In the genomic region with DNA sequence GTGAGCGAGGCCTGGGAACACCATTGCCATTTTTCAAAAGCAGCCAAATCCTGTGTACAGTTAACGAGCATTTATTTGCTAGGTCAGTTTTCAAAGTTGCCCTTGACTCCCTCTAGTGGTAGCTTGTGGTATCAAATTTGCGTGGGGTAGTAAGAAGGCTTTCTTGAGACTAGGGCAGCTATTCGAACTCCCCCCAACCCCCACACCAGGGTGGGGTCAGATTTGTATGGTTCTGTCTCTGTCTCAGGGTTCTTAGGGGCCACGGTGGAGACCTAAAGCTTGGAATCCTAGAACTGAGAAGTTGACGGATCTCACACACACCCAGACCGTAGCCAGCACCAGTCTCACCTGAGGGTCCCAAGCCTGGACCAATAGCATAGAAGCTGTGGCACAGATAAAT, we compare ENCODE assay signal across 7 mouse cellular contexts. TPM values are rescaled to one million over a fixed set of nuclear protein-coding genes. Genes with fewer than 3 reads are reported as not detected.
DNase-seq lines count a peak whose midpoint lies in the region; ATAC-seq and TF ChIP-seq lines count a peak whose summit lies in the region.

No protein-coding gene starts in this region.

- WGBS in embryonic facial prominence, embryonic 11.5 days: 21% methylated on average over 7 of the region's 7 CpGs
- WGBS in hindbrain, embryonic 14.5 days: 17% methylated on average over 7 of the region's 7 CpGs
- WGBS in lung, postnatal 0 days: 14% methylated on average over 7 of the region's 7 CpGs

- ATAC-seq in G1E (ENCODE audit: extremely low read depth, insufficient number of reproducible peaks, low FRiP score, poor library complexity, severe bottlenecking): peak; percentile 15; the same call in 1 of the 2 replicates
- ATAC-seq in embryonic facial prominence, embryonic 11.5 days (replicated peaks; ENCODE audit: insufficient number of reproducible peaks, low FRiP score, low TSS enrichment, low read depth): peak; percentile 41
- peak; percentile 40; the same call in 1 of the 2 replicates for ATAC-seq in hindbrain, embryonic 14.5 days (ENCODE audit: low FRiP score)
- peak; percentile 43 for ATAC-seq in lung, postnatal 0 days

- no peak overlapping the region for H3K4me2 ChIP-seq in embryonic facial prominence, embryonic 11.5 days (ENCODE audit: low read depth, low read length)
- H3K4me2 ChIP-seq in hindbrain, embryonic 14.5 days (replicated peaks): no peak overlapping the region
- H3K4me2 ChIP-seq in lung, postnatal 0 days (replicated peaks; ENCODE audit: low read depth, low read length): no peak overlapping the region

- H3K9me3 ChIP-seq in G1E (replicated peaks): no peaks in the 10 kb centered on the region
- no peaks in the 10 kb centered on the region for H3K9me3 ChIP-seq in embryonic facial prominence, embryonic 11.5 days (replicated peaks; ENCODE audit: control insufficient read depth, low read length)
- peaks cover 4% of the 10 kb centered on the region; the same call in 1 of the 2 replicates for H3K9me3 ChIP-seq in hindbrain, embryonic 14.5 days (ENCODE audit: control insufficient read depth, low read length)
- H3K9me3 ChIP-seq in lung, postnatal 0 days (ENCODE audit: low read length): no peaks in the 10 kb centered on the region

- H3K4me3 ChIP-seq in G1E (ENCODE audit: low read depth, low read length): no peak overlapping the region
- no peak overlapping the region for H3K4me3 ChIP-seq in embryonic facial prominence, embryonic 11.5 days (ENCODE audit: low read depth, low read length)
- H3K4me3 ChIP-seq in hindbrain, embryonic 14.5 days (replicated peaks; ENCODE audit: low read length): no peak overlapping the region
- no peak overlapping the region for H3K4me3 ChIP-seq in lung, postnatal 0 days (ENCODE audit: low read depth, low read length)

- H3K9ac ChIP-seq in embryonic facial prominence, embryonic 11.5 days (replicated peaks; ENCODE audit: low read length): no peak overlapping the region
- no peak overlapping the region for H3K9ac ChIP-seq in hindbrain, embryonic 14.5 days
- H3K9ac ChIP-seq in lung, postnatal 0 days (replicated peaks; ENCODE audit: low read depth): no peak overlapping the region

- TF ChIP-seq CTCF in G1E (IDR thresholded peaks at IDR 0.05; ENCODE audit: low read depth, low read length): peak; percentile 71
- peak; percentile 89 for TF ChIP-seq CTCF in lung, postnatal 0 days (IDR thresholded peaks at IDR 0.05)

- TF ChIP-seq EP300 in lung, postnatal 0 days (IDR thresholded peaks at IDR 0.05): no peak

- H3K4me1 ChIP-seq in G1E (ENCODE audit: insufficient read depth, low read depth, low read length): peaks cover 5% of the 10 kb centered on the region
- H3K4me1 ChIP-seq in embryonic facial prominence, embryonic 11.5 days (ENCODE audit: control insufficient read depth, insufficient read depth, low read length): no peaks in the 10 kb centered on the region
- H3K4me1 ChIP-seq in hindbrain, embryonic 14.5 days (replicated peaks; ENCODE audit: control insufficient read depth, insufficient read depth, low read length): no peaks in the 10 kb centered on the region
- no peaks in the 10 kb centered on the region for H3K4me1 ChIP-seq in lung, postnatal 0 days (ENCODE audit: insufficient read depth, low read depth, low read length)

- H3K27ac ChIP-seq in embryonic facial prominence, embryonic 11.5 days (replicated peaks; ENCODE audit: low read depth, low read length): no peak overlapping the region
- no peak overlapping the region for H3K27ac ChIP-seq in hindbrain, embryonic 14.5 days
- no peak overlapping the region for H3K27ac ChIP-seq in lung, postnatal 0 days (ENCODE audit: low read length)

- DNase-seq in G1E (ENCODE audit: low spot score): peak; percentile 48
- peak; percentile 29 for DNase-seq in adrenal gland, postnatal 25 days
- peak; percentile 90 for DNase-seq in embryonic facial prominence, embryonic 11.5 days (ENCODE audit: low spot score)
- peak; percentile 94 for DNase-seq in hindbrain, embryonic 14.5 days (ENCODE audit: low spot score)
- DNase-seq in layer of hippocampus, postnatal 10 days (ENCODE audit: low spot score in 2 of 2): peak; percentile 76 to 81
- peak; percentile 78 for DNase-seq in lung, postnatal 0 days (ENCODE audit: low spot score)
- peak; percentile 76 to 78 for DNase-seq in right cerebral cortex, postnatal 10 days (ENCODE audit: low spot score in 2 of 2)

- H3K27me3 ChIP-seq in G1E (ENCODE audit: insufficient read depth, low read length): no peaks in the 10 kb centered on the region
- H3K27me3 ChIP-seq in embryonic facial prominence, embryonic 11.5 days (ENCODE audit: control insufficient read depth, insufficient read depth, low read length): no peaks in the 10 kb centered on the region
- H3K27me3 ChIP-seq in hindbrain, embryonic 14.5 days (ENCODE audit: control insufficient read depth, insufficient read depth, low read length): no peaks in the 10 kb centered on the region
- H3K27me3 ChIP-seq in lung, postnatal 0 days (replicated peaks; ENCODE audit: insufficient read depth, low read length): no peaks in the 10 kb centered on the region

- H3K36me3 ChIP-seq in G1E (replicated peaks): peaks cover 73% of the 10 kb centered on the region
- no peaks in the 10 kb centered on the region for H3K36me3 ChIP-seq in embryonic facial prominence, embryonic 11.5 days (replicated peaks; ENCODE audit: control insufficient read depth, insufficient read depth, low read depth, low read length)
- H3K36me3 ChIP-seq in hindbrain, embryonic 14.5 days (replicated peaks; ENCODE audit: control insufficient read depth, insufficient read depth): no peaks in the 10 kb centered on the region; the same call in 1 of the 2 replicates
- no peaks in the 10 kb centered on the region for H3K36me3 ChIP-seq in lung, postnatal 0 days (ENCODE audit: insufficient read depth, low read length)

RNA-seq across cellular contexts. Expression of a gene that starts 18.7 kb away (rescaled TPM):
- 44.0 and 47.2 TPM in 2 replicates for total RNA-seq in G1E (2014; fragmentation: Nextera tagmentation)
- total RNA-seq in G1E (2017): 61.2 and 67.0 TPM in 2 replicates
- 4.9 and 12.1 TPM in 2 replicates for polyA plus RNA-seq in G1E (2012)
- 37.6 and 41.9 TPM in 2 replicates for total RNA-seq in adrenal gland, postnatal 25 days (2021)
- 4.9 and 6.9 TPM in 2 replicates for polyA plus RNA-seq in embryonic facial prominence, embryonic 11.5 days (2014; fragmentation: Nextera tagmentation; extraction: Ambion mirVana)
- 14.8 and 16.0 TPM in 2 replicates for polyA plus RNA-seq in hindbrain, embryonic 14.5 days (2014; fragmentation: Nextera tagmentation; extraction: Ambion mirVana)
- 10 to 100 TPM in 1 of 2 experiments, 1 to 10 TPM in 1; 8.8 to 10.5 TPM for total RNA-seq in layer of hippocampus, postnatal 10 days (2021)
- 57.8 and 61.1 TPM in 2 replicates for polyA plus RNA-seq in lung, postnatal 0 days (2015; fragmentation: Nextera tagmentation; extraction: Ambion mirVana)

RNA-seq across cellular contexts. Expression of a gene that starts 53.1 kb away (rescaled TPM):
- total RNA-seq in G1E (2014; fragmentation: Nextera tagmentation) (9.6 and 12.5 TPM in 2 replicates), G1E (2017) (9.2 and 9.7 TPM in 2 replicates)
- polyA plus RNA-seq in G1E (2012): 18.2 and 21.9 TPM in 2 replicates
- total RNA-seq in adrenal gland, postnatal 25 days (2021): 25.6 and 27.6 TPM in 2 replicates
- 19.0 and 21.0 TPM in 2 replicates for polyA plus RNA-seq in embryonic facial prominence, embryonic 11.5 days (2014; fragmentation: Nextera tagmentation; extraction: Ambion mirVana)
- 57.2 and 59.2 TPM in 2 replicates for polyA plus RNA-seq in hindbrain, embryonic 14.5 days (2014; fragmentation: Nextera tagmentation; extraction: Ambion mirVana)
- total RNA-seq in layer of hippocampus, postnatal 10 days (2021): 100 to 1,000 TPM; 103 to 117 TPM
- 29.2 and 29.6 TPM in 2 replicates for polyA plus RNA-seq in lung, postnatal 0 days (2015; fragmentation: Nextera tagmentation; extraction: Ambion mirVana)

Comparison
In these comparisons a context has a peak if more than half of its experiments do, and no peak if none do; other contexts are left out.
1. DNase-seq: peak in every context shown above with its lines; median percentile 94 in hindbrain, embryonic 14.5 days; 90 in embryonic facial prominence, embryonic 11.5 days; 78 in layer of hippocampus, postnatal 10 days; 78 in lung, postnatal 0 days; 77 in right cerebral cortex, postnatal 10 days; 48 in G1E; 29 in adrenal gland, postnatal 25 days.